Mouse (Mus musculus) cerebellum, postnatal 10 days (tissue): ENCODE results near the gene Prelid1.

Experiments
- DNase-seq, 2 experiments: peaks; one replicate each; pipeline ENCODE4 v3.0.0; 2021; ENCODE audit warnings: mixed read lengths in 2 of 2

Prelid1 gene

GRCm38 (mm10) chr13:55335701-55336100, 15.4 kb downstream of the Prelid1 start:
- no peak for DNase-seq

GRCm38 (mm10) chr13:55337341-55337975, 17.2 kb downstream of the Prelid1 start:
- no peak for DNase-seq

- peak; percentile 63 to 69 for DNase-seq
Observed at GRCm38 (mm10) chr13:55338131-55339054, 18.1 kb downstream of the Prelid1 start.

- DNase-seq, result no peak
Observed at GRCm38 (mm10) chr13:55339259-55339658, 19.0 kb downstream of the Prelid1 start.

GRCm38 (mm10) chr13:55342469-55342868, 22.2 kb downstream of the Prelid1 start:
- no peak for DNase-seq

GRCm38 (mm10) chr13:55344286-55344685, 24.0 kb downstream of the Prelid1 start:
- DNase-seq, result peak in 1 of 2 experiments; percentile 47

GRCm38 (mm10) chr13:55346745-55347144, 26.4 kb downstream of the Prelid1 start:
- no peak for DNase-seq

- no peak for DNase-seq
Observed at GRCm38 (mm10) chr13:55361145-55361544, 40.8 kb downstream of the Prelid1 start.

- no peak for DNase-seq
Observed at GRCm38 (mm10) chr13:55361974-55362452, 41.7 kb downstream of the Prelid1 start.

GRCm38 (mm10) chr13:55362453-55363060, 42.3 kb downstream of the Prelid1 start, which contains the start of gene Lman2:
Gene Lman2, minus strand, starts transcription at chr13:55362783.
- DNase-seq, result peak; percentile 96 to 98

- DNase-seq, result no peak
Observed at GRCm38 (mm10) chr13:55368401-55368800, 48.1 kb downstream of the Prelid1 start.

GRCm38 (mm10) chr13:55369531-55370114, 49.3 kb downstream of the Prelid1 start, which contains the start of gene Rgs14:
Gene Rgs14, plus strand, starts transcription at chr13:55369732.
- DNase-seq, result no peak

- DNase-seq, result no peak
Observed at GRCm38 (mm10) chr13:55370234-55370633, 49.9 kb downstream of the Prelid1 start.

- DNase-seq, result peak; percentile 55 to 56
Observed at GRCm38 (mm10) chr13:55371007-55371681, 50.8 kb downstream of the Prelid1 start.

GRCm38 (mm10) chr13:55371740-55372139, 51.4 kb downstream of the Prelid1 start:
- DNase-seq, result peak in 1 of 2 experiments; percentile 54

GRCm38 (mm10) chr13:55374206-55374924, 54.1 kb downstream of the Prelid1 start:
- DNase-seq, result no peak
